Mouse (Mus musculus) heart, postnatal 0 days (tissue): ENCODE measurements around the gene Kcnd3. TPM values are rescaled to one million over a fixed set of nuclear protein-coding genes. Genes with fewer than 3 reads are reported as not detected.

Experiments
- ATAC-seq: fragments of 200-750 bp; cut with Nextera tagmentation; 2 replicates; pipeline ENCODE4 v1.8.0; 2017; ENCODE audit warnings: low read depth, moderate number of reproducible peaks, moderate library complexity; ENCODE audit not compliant: insufficient read depth
- DNase-seq: peaks from one replicate; pipeline ENCODE4 v3.0.0-alpha.2; 2016; ENCODE audit warnings: low spot score
- H3K27ac ChIP-seq: fragments of 300-500 bp; sonication (generic); 2 replicates; pipeline ENCODE4 v1.5.1; 2014; ENCODE audit warnings: low read depth, mild to moderate bottlenecking
- H3K27me3 ChIP-seq: fragments of 300-500 bp; sonication (generic); 2 replicates; pipeline ENCODE4 v1.6.1; 2014; ENCODE audit warnings: low read length, mixed read lengths; ENCODE audit not compliant: control insufficient read depth, insufficient read depth
- H3K36me3 ChIP-seq: fragments of 300-500 bp; sonication (generic); replicated peaks from 2 replicates; pipeline ENCODE4 v1.6.1; 2014; ENCODE audit warnings: low read length, mixed read lengths; ENCODE audit not compliant: control insufficient read depth, insufficient read depth
- H3K4me1 ChIP-seq: fragments of 300-500 bp; sonication (generic); 2 replicates; pipeline ENCODE4 v1.6.1; 2014; ENCODE audit warnings: antibody characterized with exemption; ENCODE audit not compliant: control insufficient read depth, insufficient read depth
- H3K4me2 ChIP-seq: fragments of 300-500 bp; sonication (generic); 2 replicates; pipeline ENCODE4 v1.6.1; 2014; ENCODE audit warnings: low read depth, mild to moderate bottlenecking, low read length, moderate library complexity
- H3K4me3 ChIP-seq: fragments of 300-500 bp; sonication (generic); 2 replicates; pipeline ENCODE4 v1.5.1; 2014; ENCODE audit warnings: low read depth, low read length
- H3K9ac ChIP-seq: fragments of 300-500 bp; sonication (generic); replicated peaks from 2 replicates; pipeline ENCODE4 v1.6.1; 2014; ENCODE audit warnings: low read depth, low read length, mixed read lengths
- H3K9me3 ChIP-seq: fragments of 300-500 bp; sonication (generic); replicated peaks from 2 replicates; pipeline ENCODE4 v1.6.1; 2016; ENCODE audit warnings: low read length; ENCODE audit not compliant: control insufficient read depth
- CTCF ChIP-seq: IDR thresholded peaks from 2 replicates; pipeline ENCODE4 v1.5.1; 2016; ENCODE audit warnings: antibody characterized with exemption, control low read depth, low read depth
- EP300 ChIP-seq: IDR thresholded peaks from 2 replicates; pipeline ENCODE4 v1.6.1; 2016; ENCODE audit warnings: antibody characterized with exemption, low read depth
- WGBS: fragments of 180-500 bp; shearing (Covaris S2); extraction: QIAGEN DNeasy Blood & Tissue Kit; methylation state at CpG from one replicate; pipeline ENCODE4 v1.1.7; 2014; 5-methylcytosine and 5-hydroxymethylcytosine counted together
- polyA plus RNA-seq: library from polyadenylated mRNA; unstranded; fragments of >200 nt; fragmentation: Nextera tagmentation; extraction: Ambion mirVana; gene quantifications from 2 replicates; pipeline ENCODE4 v1.2.1, GENCODE M21; 2015
- total RNA-seq: library from RNA; depleted of rRNA; stranded (reverse); fragments of >200 nt; gene quantifications from 2 replicates; pipeline ENCODE4 v1.2.3, GENCODE M21; 2014; ENCODE audit warnings: low replicate concordance

The Kcnd3 gene
- total and polyA plus RNA-seq, 2 experiments from 2014 or later = 0.27 to 2.4 TPM

DNA sequence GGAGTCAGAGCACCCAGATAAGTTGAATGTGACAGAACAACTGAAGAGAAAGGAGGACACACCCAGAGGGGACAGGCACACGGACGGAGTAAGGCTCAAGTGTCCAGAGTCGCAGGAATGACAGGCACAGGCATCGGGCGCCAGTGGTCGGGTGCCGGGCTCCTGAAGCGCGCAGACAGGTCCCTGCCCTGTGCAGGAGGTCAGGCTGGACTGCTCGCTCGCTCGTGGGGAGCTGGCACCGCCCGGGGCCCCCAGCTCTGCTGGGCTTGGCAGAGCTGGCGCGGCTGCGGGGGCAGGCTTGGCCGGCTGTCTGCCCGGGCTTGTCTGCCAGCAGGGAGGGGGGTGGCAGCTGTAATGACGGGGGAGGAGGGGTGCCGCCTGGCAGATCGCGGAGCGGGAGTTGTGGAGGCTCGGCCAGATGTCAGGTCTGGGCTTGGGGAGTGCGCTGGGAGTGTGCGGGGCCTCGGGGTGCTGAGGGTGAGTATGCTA is 253.0 kb downstream of the Kcnd3 start:
- H3K9ac ChIP-seq = peak overlapping the region; percentile 68
- under 1% methylated on average over 28 of the region's 28 CpGs for WGBS

DNA sequence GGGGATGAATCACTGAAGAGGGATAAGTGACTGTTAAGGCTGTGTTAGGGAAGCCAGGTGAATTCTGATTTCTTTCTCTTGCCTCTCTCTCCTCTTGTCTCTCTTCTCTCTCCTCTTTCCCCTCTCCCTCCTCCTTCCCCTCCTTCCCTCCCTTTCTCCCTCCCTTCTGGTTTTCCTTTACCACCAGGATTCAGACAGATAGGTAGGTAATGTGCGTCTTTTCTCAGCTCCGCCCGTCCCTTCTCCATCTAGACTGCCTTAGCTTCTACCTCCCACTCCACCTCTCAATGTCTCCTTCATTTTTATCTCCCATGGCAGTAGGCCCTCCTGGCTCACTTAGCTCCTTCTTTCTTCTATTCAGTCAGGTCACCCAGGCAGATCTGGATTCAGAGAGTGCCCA is 253.4 kb downstream of the Kcnd3 start:
- Histone ChIP-seq H3K9ac (peak overlapping the region; percentile 68), H3K9me3 (no peaks in the 10 kb centered on the region), H3K27ac (0 out of 2 replicates have a peak overlapping the region, but pooled peaks have one; percentile 78), H3K27me3 (no peaks in the 10 kb centered on the region), H3K4me3 (peak overlapping the region; percentile 70), H3K36me3 (no peaks in the 10 kb centered on the region), H3K4me1 (peaks cover 51% of the 10 kb centered on the region), H3K4me2 (peak overlapping the region; percentile 91)
- 49% methylated on average over 3 of the region's 3 CpGs for WGBS
- DNase-seq (no peak), ATAC-seq (no peak)
- TF ChIP-seq CTCF (no peak), EP300 (no peak)

More for the DNA sequence above, 253.0 kb downstream of the Kcnd3 start:
- TF ChIP-seq CTCF = no peak
- TF ChIP-seq EP300 = no peak
- H3K9me3 ChIP-seq = no peaks in the 10 kb centered on the region
- peaks cover 51% of the 10 kb centered on the region for H3K4me1 ChIP-seq
- H3K4me3 ChIP-seq = peak overlapping the region; percentile 70
- ATAC-seq (peak; percentile 47), DNase-seq (peak; percentile 58)
- H3K27me3 ChIP-seq = no peaks in the 10 kb centered on the region
- peak overlapping the region; percentile 78 for H3K27ac ChIP-seq
- no peaks in the 10 kb centered on the region for H3K36me3 ChIP-seq
- peak overlapping the region; percentile 91 for H3K4me2 ChIP-seq

DNA sequence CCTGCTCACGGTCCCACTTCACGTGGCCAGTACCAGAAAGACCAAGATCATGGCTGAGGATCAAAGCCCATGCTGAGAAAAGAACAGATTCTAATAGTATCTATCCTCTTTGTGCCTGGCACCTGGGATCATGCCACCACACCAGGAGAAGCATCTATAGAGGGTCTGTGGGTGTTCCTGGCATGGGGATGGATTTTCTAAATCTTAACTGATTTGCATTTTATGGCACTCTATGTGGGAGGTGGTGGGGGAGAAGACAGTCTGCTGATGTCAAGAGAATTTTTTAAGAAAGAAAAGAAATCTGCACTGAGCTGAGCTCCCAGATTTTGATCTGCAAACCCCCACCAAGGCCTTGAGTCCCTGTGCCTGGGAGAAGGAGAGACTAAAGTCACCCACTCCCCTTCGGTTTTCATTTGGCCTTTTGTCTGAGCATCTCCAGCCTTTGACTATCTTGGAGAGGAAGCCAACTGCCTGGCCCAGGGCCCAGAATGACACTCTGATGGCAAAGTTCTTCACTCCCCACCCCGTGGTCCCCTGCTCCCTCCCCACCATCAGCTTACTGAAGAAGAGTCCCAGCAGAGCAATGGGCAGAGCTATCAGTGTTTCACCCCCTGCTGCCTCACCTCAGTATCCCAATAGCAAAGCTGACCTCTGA is 254.4 kb downstream of the Kcnd3 start:
- Histone ChIP-seq H3K4me1 (peaks cover 41% of the 10 kb centered on the region), H3K4me3 (peak overlapping the region; percentile 70; the same call in 1 of the 2 replicates), H3K36me3 (no peaks in the 10 kb centered on the region), H3K9ac (no peak overlapping the region), H3K4me2 (peak overlapping the region; percentile 91), H3K27ac (no peak overlapping the region), H3K9me3 (no peaks in the 10 kb centered on the region), H3K27me3 (no peaks in the 10 kb centered on the region)
- no peak for TF ChIP-seq CTCF
- no peak for TF ChIP-seq EP300
- DNase-seq (no peak), ATAC-seq (no peak)
- 46% methylated on average over 4 of the region's 4 CpGs for WGBS

- Histone ChIP-seq H3K9ac (no peak overlapping the region), H3K4me2 (no peak overlapping the region), H3K9me3 (no peaks in the 10 kb centered on the region), H3K4me3 (no peak overlapping the region), H3K36me3 (no peaks in the 10 kb centered on the region), H3K27me3 (no peaks in the 10 kb centered on the region), H3K27ac (no peak overlapping the region), H3K4me1 (peaks cover 34% of the 10 kb centered on the region)
- ATAC-seq = no peak
- TF ChIP-seq EP300 = no peak
- no peak for TF ChIP-seq CTCF
- WGBS = 53% methylated on average over 7 of the region's 7 CpGs
- DNase-seq = no peak
Measured at GRCm38 (mm10) chr3:105707590-105707989, 255.5 kb downstream of the Kcnd3 start.

DNA sequence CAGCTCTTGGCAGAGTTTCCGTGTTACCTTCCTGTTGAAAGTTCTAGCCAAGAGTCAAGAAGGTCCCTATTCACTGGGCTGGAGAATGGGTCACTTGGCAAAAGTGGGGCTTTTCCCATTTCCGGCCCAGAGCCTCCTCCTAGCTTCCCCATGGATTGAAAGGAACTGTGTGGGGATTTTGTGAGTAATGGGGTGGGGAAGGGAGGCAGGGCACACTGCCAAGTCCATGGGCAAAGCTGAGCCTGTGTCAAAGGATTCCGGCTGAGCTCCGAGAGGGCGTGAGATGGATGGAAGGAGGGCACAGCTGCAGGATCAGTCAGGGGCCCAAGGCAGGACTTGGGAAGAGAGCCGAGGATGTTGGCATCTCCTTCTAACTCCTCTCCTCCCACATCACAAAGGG is 258.1 kb downstream of the Kcnd3 start:
- Histone ChIP-seq H3K4me2 (no peak overlapping the region), H3K36me3 (no peaks in the 10 kb centered on the region), H3K4me3 (no peak overlapping the region), H3K27ac (0 out of 2 replicates have a peak overlapping the region, but pooled peaks have one; percentile 2), H3K9ac (no peak overlapping the region), H3K27me3 (no peaks in the 10 kb centered on the region), H3K4me1 (peaks cover 45% of the 10 kb centered on the region), H3K9me3 (no peaks in the 10 kb centered on the region)
- 47% methylated on average over 6 of the region's 6 CpGs for WGBS
- ATAC-seq (no peak), DNase-seq (no peak)
- no peak for TF ChIP-seq CTCF
- no peak for TF ChIP-seq EP300
